Mouse (Mus musculus) ES-Bruce4 (cell line): ENCODE measurements around the gene Gsta2.
"Not testable (repeated sequence)": the region's sequence is repeated elsewhere in the genome, so short reads cannot be mapped to it uniquely, and the experiment has no call there.

Experiments
- CTCF ChIP-seq: IDR thresholded peaks from one replicate; pipeline ENCODE4 v1.8.1; 2011; ENCODE audit warnings: low read depth, low read length
- POLR2A ChIP-seq: IDR thresholded peaks from one replicate; pipeline ENCODE4 v1.8.1; 2011; ENCODE audit warnings: low read length; ENCODE audit not compliant: insufficient read depth

DNA sequence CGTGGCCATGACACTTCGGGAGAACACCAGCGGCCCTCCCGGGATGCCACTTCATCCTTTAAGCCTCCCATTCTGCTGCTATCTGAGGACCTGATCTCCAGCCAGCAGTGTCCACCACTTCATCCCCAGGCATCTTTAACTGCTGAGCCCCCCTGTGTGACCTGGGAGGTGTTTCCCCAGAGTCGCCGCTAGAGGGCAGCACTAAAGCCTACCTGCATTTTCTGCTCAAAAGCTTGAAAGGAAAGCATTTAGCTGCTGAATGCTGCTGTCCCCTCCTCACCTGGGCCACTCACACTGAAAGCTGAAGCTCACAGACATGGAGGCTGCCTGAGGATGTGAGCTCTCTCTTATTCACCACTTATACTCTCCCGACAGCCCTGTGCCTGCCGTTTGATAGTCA is 15.3 kb downstream of the Gsta2 start:
- TF ChIP-seq POLR2A = not testable (repeated sequence)
- peak; percentile 70 for TF ChIP-seq CTCF
